Mouse (Mus musculus) spleen, adult 2 months (tissue): Measurements from ENCODE around the gene Thegl.

Experiments used
- CTCF ChIP-seq: fragments of 200-500 bp; IDR thresholded peaks from 2 replicates; pipeline ENCODE4 v1.5.1; 2011; ENCODE audit warnings: mild to moderate bottlenecking, inconsistent platforms; ENCODE audit not compliant: insufficient read depth, insufficient read length, insufficient replicate concordance; ENCODE audit errors: extremely low read depth
- POLR2A ChIP-seq: fragments of 200-500 bp; IDR thresholded peaks from 2 replicates; pipeline ENCODE4 v1.6.1; 2011; ENCODE audit warnings: low read depth, low read length, inconsistent platforms

DNA sequence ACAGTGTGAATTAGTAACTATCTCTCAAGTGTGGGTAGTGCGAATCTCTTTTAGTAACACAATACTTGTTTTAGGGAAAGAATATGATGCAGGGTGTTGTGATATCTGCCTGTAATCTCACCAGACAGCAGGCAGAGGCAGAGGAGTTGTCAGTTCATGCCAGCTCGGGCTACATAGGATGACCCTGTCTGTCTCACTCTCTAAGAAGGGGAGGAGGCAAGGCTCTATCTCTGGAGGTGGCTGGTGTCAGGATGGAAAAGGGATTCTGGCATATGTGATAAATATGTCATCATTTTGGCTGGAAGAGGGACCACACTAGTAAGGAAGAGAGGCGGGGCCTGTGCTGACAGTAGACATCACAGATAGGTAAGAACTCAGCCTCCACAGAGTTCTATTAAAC, 76.1 kb downstream of the Thegl start:
- TF ChIP-seq CTCF, result no peak
- TF ChIP-seq POLR2A, result no peak
